Mouse (Mus musculus) MEL (cell line): ENCODE measurements around the gene Il9r. TPM values are rescaled to one million over a fixed set of nuclear protein-coding genes. Genes with fewer than 3 reads are reported as not detected.

Source experiments
- DNase-seq: peaks from one replicate; pipeline ENCODE4 v3.0.0; 2011; ENCODE audit warnings: low read depth, low spot score
- H3K27ac ChIP-seq: 2 replicates; pipeline ENCODE4 v1.5.1; 2012; ENCODE audit warnings: low read depth, mild to moderate bottlenecking, control low read depth, low read length, moderate library complexity; ENCODE audit not compliant: control insufficient read depth
- H3K27me3 ChIP-seq, 2 experiments: fragments of 150-350 bp in 1 of 2; sonication (generic) in 1 of 2; 2 replicates each; pipeline ENCODE4 v1.6.1; 2012; ENCODE audit warnings: low read length in 2 of 2, mild to moderate bottlenecking in 2 of 2, improper control_type of control experiment in 1 of 2, moderate library complexity in 1 of 2; ENCODE audit not compliant: insufficient read depth in 2 of 2, control insufficient read depth in 1 of 2
- H3K36me3 ChIP-seq, 2 experiments: 2 replicates each; pipeline ENCODE4 v1.6.1; 2012 to 2014; ENCODE audit warnings: low read length in 2 of 2, improper control_type of control experiment in 1 of 2, inconsistent platforms in 1 of 2, mild to moderate bottlenecking in 1 of 2; ENCODE audit not compliant: insufficient read depth in 2 of 2, control insufficient read depth in 1 of 2
- H3K4me1 ChIP-seq, 2 experiments: fragments of 150-350 bp in 1 of 2; sonication (generic) in 1 of 2; 2 replicates each; pipeline ENCODE4 v1.6.1; 2012; ENCODE audit warnings: low read length in 2 of 2, improper control_type of control experiment in 1 of 2, mild to moderate bottlenecking in 1 of 2; ENCODE audit not compliant: insufficient read depth in 2 of 2, control insufficient read depth in 1 of 2
- H3K4me3 ChIP-seq, 2 experiments: fragments of 150-350 bp in 1 of 2; sonication (generic) in 1 of 2; 2 replicates each; pipeline ENCODE4 v1.5.1; 2012; ENCODE audit warnings: low read depth in 2 of 2, low read length in 2 of 2, mild to moderate bottlenecking in 2 of 2, moderate library complexity in 2 of 2, control low read depth in 1 of 2, improper control_type of control experiment in 1 of 2; ENCODE audit not compliant: control insufficient read depth in 1 of 2, insufficient read depth in 1 of 2
- H3K79me2 ChIP-seq: 2 replicates; pipeline ENCODE4 v1.6.1; 2012; ENCODE audit warnings: mild to moderate bottlenecking, low read length, moderate library complexity; ENCODE audit not compliant: control insufficient read depth, poor library complexity, insufficient read depth
- H3K9ac ChIP-seq: 2 replicates; pipeline ENCODE4 v1.6.1; 2012; ENCODE audit warnings: low read depth, mild to moderate bottlenecking, control low read depth, low read length, moderate library complexity; ENCODE audit not compliant: control insufficient read depth, poor library complexity, severe bottlenecking
- H3K9me3 ChIP-seq: fragments of 150-350 bp; sonication (generic); replicated peaks from 2 replicates; pipeline ENCODE4 v1.6.1; 2012; ENCODE audit warnings: mild to moderate bottlenecking, low read length, improper control_type of control experiment, moderate library complexity; ENCODE audit not compliant: insufficient read depth
- EP300 ChIP-seq, 2 experiments: IDR thresholded peaks; 2 replicates each; pipeline ENCODE4 v1.6.1; 2011; ENCODE audit warnings: improper control_type of control experiment in 2 of 2, low read length in 2 of 2, low read depth in 1 of 2, mild to moderate bottlenecking in 1 of 2
- HCFC1 ChIP-seq: IDR thresholded peaks from 2 replicates; pipeline ENCODE4 v1.6.1; 2012; ENCODE audit warnings: low read depth, mild to moderate bottlenecking, inconsistent platforms, low read length, improper control_type of control experiment, moderate library complexity
- JUND ChIP-seq: IDR thresholded peaks from 2 replicates; pipeline ENCODE4 v1.6.1; 2011; ENCODE audit warnings: low read depth, mild to moderate bottlenecking, improper control_type of control experiment, low read length
- MAFK ChIP-seq: IDR thresholded peaks from 2 replicates; pipeline ENCODE4 v1.6.1; 2011; ENCODE audit warnings: low read depth, mild to moderate bottlenecking, low read length, improper control_type of control experiment, borderline replicate concordance
- MAX ChIP-seq: IDR thresholded peaks from 2 replicates; pipeline ENCODE4 v1.6.1; 2011; ENCODE audit warnings: low read length, improper control_type of control experiment
- MXI1 ChIP-seq: IDR thresholded peaks from 2 replicates; pipeline ENCODE4 v1.6.1; 2011; ENCODE audit warnings: mild to moderate bottlenecking, low read depth, low read length, improper control_type of control experiment
- MYB ChIP-seq: IDR thresholded peaks from 2 replicates; pipeline ENCODE4 v1.6.1; 2011; ENCODE audit warnings: mild to moderate bottlenecking, low read depth, low read length, improper control_type of control experiment
- NELFE ChIP-seq: IDR thresholded peaks from 2 replicates; pipeline ENCODE4 v1.6.1; 2011; ENCODE audit warnings: low read depth, low read length, improper control_type of control experiment
- NRF1 ChIP-seq: IDR thresholded peaks from 2 replicates; pipeline ENCODE4 v1.6.1; 2014; ENCODE audit warnings: low read depth, mild to moderate bottlenecking, inconsistent platforms, low read length, improper control_type of control experiment, moderate library complexity; ENCODE audit not compliant: poor library complexity, insufficient read depth, severe bottlenecking
- POLR2A ChIP-seq, 2 experiments: IDR thresholded peaks; 2 replicates each; pipeline ENCODE4 v1.6.1; 2011 to 2012; ENCODE audit warnings: low read length in 2 of 2, mild to moderate bottlenecking in 2 of 2, control low read depth in 1 of 2, improper control_type of control experiment in 1 of 2, low read depth in 1 of 2, moderate library complexity in 1 of 2; ENCODE audit not compliant: control insufficient read depth in 1 of 2, insufficient read depth in 1 of 2, poor library complexity in 1 of 2
- POLR2AphosphoS2 ChIP-seq: IDR thresholded peaks from 2 replicates; pipeline ENCODE4 v1.6.1; 2011; ENCODE audit warnings: low read length, improper control_type of control experiment
- POLR2AphosphoS5 ChIP-seq: IDR thresholded peaks from 2 replicates; pipeline ENCODE4 v1.6.1; 2012; ENCODE audit warnings: low read depth, borderline replicate concordance, mild to moderate bottlenecking, inconsistent platforms, low read length, moderate library complexity, mixed read lengths
- SIN3A ChIP-seq: IDR thresholded peaks from 2 replicates; pipeline ENCODE4 v1.6.1; 2012; ENCODE audit warnings: low read length, improper control_type of control experiment, inconsistent platforms
- SMC3 ChIP-seq: IDR thresholded peaks from 2 replicates; pipeline ENCODE4 v1.6.1; 2011; ENCODE audit warnings: low read depth, low read length, improper control_type of control experiment
- TCF12 ChIP-seq: IDR thresholded peaks from 2 replicates; pipeline ENCODE4 v1.6.1; 2014; ENCODE audit warnings: low read depth, mild to moderate bottlenecking, inconsistent platforms, low read length, improper control_type of control experiment, moderate library complexity
- USF1 ChIP-seq: IDR thresholded peaks from 2 replicates; pipeline ENCODE4 v1.6.1; 2014; ENCODE audit warnings: low read depth, mild to moderate bottlenecking, inconsistent platforms, low read length, improper control_type of control experiment, moderate library complexity
- ZKSCAN1 ChIP-seq: IDR thresholded peaks from 2 replicates; pipeline ENCODE4 v1.6.1; 2012; ENCODE audit warnings: low read depth, mild to moderate bottlenecking, inconsistent platforms, low read length, improper control_type of control experiment, moderate library complexity
- ZNF384 ChIP-seq: IDR thresholded peaks from 2 replicates; pipeline ENCODE4 v1.6.1; 2012; ENCODE audit warnings: low read depth, mild to moderate bottlenecking, inconsistent platforms, low read length, improper control_type of control experiment
- polyA plus RNA-seq, 2 experiments: library from polyadenylated mRNA; stranded (reverse) in 1 of 2; unstranded in 1 of 2; fragments of >175 nt in 1 of 2; fragments of >200 nt in 1 of 2; gene quantifications; 2 replicates each; pipeline versions ENCODE4 v1.2.1 to v1.2.4; 2012; ENCODE audit warnings: low replicate concordance in 2 of 2, low read depth in 1 of 2; ENCODE audit not compliant: insufficient read length in 2 of 2, insufficient read depth in 1 of 2, missing spikeins in 1 of 2
- total RNA-seq: library from RNA; depleted of rRNA; stranded (reverse); fragments of 300-350 nt; gene quantifications from 2 replicates; pipeline ENCODE4 v1.2.3, GENCODE M21; 2012

Gene Il9r
- total and polyA plus RNA-seq, 3 experiments: 56.9 to 83.8 TPM; not detected in 1

DNA sequence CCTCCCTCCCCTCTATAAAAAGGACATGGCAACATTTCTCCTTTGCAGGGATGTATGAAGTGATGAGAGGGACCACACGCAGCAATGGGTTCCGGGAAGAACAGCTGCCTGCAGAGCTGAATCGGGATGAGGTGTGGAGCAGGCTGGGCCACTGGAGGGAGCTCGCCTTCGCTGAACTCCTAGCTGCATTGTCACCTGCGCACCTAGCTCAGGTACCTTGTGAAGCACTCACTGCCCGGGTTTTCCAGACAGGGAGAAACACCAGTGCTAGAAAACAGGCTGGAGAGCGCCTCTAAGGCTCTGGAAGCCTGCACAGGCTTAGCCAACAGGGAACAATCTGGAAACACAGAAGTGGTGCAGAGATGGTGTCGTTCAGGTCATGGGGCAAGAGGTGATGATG is 38.6 kb downstream of the Il9r start:
- H3K36me3 ChIP-seq: no peaks in the 10 kb centered on the region
- H3K79me2 ChIP-seq: no peaks in the 10 kb centered on the region
- peaks cover 7 to 9% of the 10 kb centered on the region in 2 experiments for H3K27me3 ChIP-seq
- no peaks in the 10 kb centered on the region for H3K4me1 ChIP-seq
- TF ChIP-seq JUND (no peak), MYB (no peak), HCFC1 (no peak), SMC3 (no peak), POLR2AphosphoS2 (no peak), POLR2AphosphoS5 (no peak), EP300 (IDR thresholded peaks at IDR 0.05; ENCODE audit: low read depth in 1 of 2, low read length in 2 of 2) (no peak), MAX (no peak), SIN3A (no peak), MXI1 (no peak), NRF1 (no peak), MAFK (no peak), TCF12 (no peak), USF1 (no peak)
- H3K27ac ChIP-seq: no peak overlapping the region
- no peak overlapping the region for H3K9ac ChIP-seq
- H3K4me3 ChIP-seq: no peak overlapping the region
- DNase-seq: no peak
- H3K9me3 ChIP-seq: no peaks in the 10 kb centered on the region

DNA sequence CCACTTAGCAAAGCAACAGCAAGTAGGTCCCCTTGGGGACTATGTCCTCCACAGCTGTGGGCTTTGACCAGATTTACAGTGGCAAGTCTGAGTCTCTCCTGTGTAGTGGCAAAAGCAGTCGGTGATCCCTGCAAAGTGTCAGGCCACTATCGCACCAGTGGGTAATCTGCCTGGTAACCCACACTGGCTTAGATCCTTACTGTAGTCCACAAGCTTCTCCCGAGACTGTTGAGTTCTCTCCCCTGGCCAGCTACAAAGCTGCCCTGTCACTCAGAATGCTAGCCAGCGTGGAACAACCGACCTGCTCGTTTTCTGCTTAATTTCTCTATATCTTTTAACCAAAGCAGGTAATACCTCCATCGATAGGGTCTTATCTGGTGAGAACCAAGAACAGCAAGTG is 39.7 kb downstream of the Il9r start:
- H3K27ac ChIP-seq: no peak overlapping the region
- no peaks in the 10 kb centered on the region for H3K4me1 ChIP-seq
- no peaks in the 10 kb centered on the region for H3K36me3 ChIP-seq
- no peaks in the 10 kb centered on the region for H3K9me3 ChIP-seq
- peaks cover 2 to 4% of the 10 kb centered on the region in 2 experiments for H3K27me3 ChIP-seq
- H3K4me3 ChIP-seq: no peak overlapping the region
- no peaks in the 10 kb centered on the region for H3K79me2 ChIP-seq
- no peak overlapping the region for H3K9ac ChIP-seq
- TF ChIP-seq SMC3 (no peak), POLR2A (IDR thresholded peaks at IDR 0.05; ENCODE audit: control insufficient read depth in 1 of 2, insufficient read depth in 1 of 2, low read depth in 1 of 2, low read length in 2 of 2, poor library complexity in 1 of 2) (no peak), NELFE (no peak), POLR2AphosphoS2 (no peak), ZNF384 (no peak), ZKSCAN1 (no peak)
- no peak for DNase-seq
